Mouse (Mus musculus): ENCODE results near the gene Ugt1a2.

Ugt1a2 gene

GRCm38 (mm10) chr1:88258881-88259642, 58.7 kb downstream of the Ugt1a2 start:
- no peak for DNase-seq (ENCODE audit: low spot score)

DNA sequence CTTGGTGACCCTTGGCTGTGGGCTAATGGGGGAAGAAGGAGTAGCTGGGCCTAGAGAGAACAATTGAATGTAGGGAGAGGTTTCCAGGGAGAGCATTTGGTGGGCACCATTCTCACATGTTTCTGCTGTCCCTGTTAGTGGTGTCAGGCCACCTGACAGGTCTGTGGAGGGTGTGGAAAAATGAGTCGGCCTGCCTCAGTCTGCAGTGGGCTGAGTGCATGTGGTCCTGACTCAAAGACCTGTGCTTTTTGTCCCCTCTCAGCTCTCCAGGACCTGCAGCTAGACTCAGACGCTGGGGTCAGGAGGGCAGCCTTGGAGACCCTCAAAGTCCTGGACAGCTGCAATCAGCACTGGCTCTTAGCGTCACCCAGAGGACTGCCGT, 59.2 kb downstream of the Ugt1a2 start:
- DNase-seq (ENCODE audit: low spot score) = no peak

GRCm38 (mm10) chr1:88260114-88260513, 59.7 kb downstream of the Ugt1a2 start:
- no peak for DNase-seq (ENCODE audit: low spot score)

DNA sequence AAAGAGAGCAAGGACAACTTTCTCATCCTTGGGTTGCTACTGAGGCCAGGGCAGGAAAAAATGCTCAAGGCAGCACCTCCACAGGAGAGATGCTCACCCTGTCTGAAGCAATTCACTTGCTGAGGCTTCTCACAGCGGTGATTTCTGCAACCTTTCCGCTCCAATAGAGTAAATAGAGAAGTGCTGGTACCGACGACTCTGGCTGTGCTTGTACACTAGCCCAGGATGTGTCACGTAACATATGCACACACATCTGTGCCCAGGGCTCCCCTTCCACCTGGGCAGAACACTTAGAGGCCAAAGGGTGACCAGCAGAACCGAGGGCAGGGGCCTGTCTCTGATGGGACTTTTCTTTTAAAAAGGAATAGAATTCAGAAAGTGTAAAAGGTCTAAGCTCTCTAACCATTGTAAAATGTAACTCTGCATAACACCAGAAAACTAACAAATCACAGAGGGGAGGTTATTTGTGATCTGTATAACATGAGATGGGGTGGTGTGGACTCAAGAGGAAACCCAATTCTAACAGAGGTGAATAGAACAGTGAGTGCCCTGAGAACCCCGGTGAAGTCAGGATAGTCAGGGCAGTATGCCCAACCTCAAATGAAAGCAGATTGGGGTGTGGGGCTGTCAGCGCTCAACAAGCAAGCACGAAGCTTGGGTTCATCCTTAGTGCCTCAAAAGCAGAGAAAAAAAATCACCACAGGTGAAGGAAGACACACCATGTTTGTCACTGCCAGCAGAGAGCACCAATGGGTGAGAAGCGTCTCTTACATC, 60.4 kb downstream of the Ugt1a2 start:
- no peak for DNase-seq (ENCODE audit: low spot score)

DNA sequence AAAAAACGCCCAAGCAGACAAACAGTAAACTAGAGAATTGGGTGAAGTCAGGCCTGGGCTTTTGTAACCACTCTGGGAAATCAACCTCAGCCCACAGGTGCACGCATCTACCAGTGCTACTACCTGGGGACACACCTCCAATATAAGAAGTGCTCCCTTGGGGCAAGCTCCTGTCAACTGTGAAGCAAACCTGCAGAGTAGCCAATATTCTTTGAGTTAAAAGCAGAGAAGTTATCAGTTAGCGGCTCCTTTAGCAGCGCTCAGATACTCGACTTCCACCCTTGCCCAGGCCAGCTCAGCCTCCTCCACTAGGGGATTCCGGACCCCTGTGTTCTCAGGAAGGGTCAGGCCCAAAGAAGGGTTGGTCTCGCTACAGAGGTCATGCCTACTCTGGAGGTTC, 61.3 kb downstream of the Ugt1a2 start:
- DNase-seq (ENCODE audit: low spot score) = no peak

DNA sequence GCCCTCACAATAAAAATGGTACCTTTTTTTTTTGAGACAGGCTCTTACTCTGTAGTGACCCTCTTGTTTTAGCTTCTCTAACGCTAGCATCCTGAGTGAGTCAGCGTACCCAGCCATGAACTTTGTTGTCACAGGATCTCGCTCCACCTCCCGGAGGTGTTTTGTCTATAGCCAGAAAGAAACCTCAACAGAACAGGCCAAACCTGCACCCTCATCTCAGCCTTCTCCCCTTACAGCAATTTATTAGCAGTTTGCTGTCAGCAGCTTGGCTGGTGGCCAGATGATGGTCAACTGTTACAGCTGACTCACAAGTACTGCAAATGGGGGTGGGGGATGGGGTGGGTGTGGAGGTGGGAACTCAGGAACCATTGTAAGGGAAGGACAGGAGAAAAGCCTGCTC, 61.9 kb downstream of the Ugt1a2 start:
- DNase-seq (ENCODE audit: low spot score) = no peak

DNA sequence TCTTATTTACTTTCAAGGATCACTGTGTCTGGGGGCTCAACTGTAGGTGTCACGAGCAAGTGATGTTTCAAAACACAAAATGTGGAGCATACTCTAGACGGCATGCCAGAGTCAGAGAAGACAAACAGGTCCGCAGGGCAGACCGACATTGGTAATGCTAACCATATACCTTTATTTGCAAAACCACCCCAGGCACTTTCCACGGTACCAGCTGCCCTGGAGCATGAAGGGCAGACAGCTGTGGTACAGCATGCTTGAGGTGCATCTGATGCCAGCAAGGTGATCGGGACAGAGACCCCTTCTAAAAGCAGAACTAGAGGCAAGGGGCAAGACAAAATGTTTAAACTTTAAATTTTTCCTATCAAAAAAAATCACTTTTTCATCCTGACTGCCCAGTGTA, 62.6 kb downstream of the Ugt1a2 start:
- DNase-seq (ENCODE audit: low spot score) = no peak

- DNase-seq (ENCODE audit: low spot score) = no peak
Measured at GRCm38 (mm10) chr1:88263778-88264177, 63.4 kb downstream of the Ugt1a2 start.

GRCm38 (mm10) chr1:88264237-88264868, 64.0 kb downstream of the Ugt1a2 start:
- no peak for DNase-seq (ENCODE audit: low spot score)

DNA sequence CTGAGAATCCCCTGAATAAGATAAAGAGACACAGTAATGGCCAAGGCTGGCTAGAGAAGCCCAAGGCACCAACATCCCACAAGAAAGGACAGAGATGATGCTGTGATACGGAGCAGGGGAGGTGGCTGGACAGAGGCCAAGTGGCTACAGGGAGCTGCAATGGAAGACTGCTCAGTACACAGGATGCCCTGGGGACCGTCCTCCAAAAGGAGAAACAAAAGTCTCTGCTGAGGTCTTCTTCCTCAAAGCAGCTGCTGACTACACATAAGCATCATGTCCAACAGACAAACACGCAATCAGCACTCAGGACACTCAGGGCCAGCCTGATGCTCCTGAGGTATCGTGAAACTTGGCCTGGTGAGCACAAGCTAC, 64.5 kb downstream of the Ugt1a2 start:
- DNase-seq (ENCODE audit: low spot score) = no peak

DNA sequence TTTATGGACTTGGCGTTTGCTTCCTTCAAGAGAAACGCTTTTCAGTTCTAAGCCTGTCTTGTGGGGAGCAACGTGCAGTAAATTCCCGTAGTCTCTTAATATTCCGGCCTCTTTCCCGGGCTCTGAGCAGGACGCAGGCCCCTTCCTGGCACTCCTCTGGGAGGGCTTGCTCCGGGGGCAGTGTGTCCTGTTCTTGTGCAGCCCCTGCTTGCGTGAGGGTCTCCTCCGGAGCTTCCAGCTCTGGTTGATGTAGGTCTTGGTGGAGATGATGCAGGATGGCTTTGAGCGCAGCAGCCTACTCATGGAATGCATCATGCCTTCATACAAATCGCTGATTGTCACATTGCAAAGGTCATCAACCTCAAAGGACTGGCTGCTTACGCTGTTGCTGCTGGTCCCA, 65.7 kb downstream of the Ugt1a2 start:
- no peak for DNase-seq (ENCODE audit: low spot score)

- no peak for DNase-seq (ENCODE audit: low spot score)
Measured at GRCm38 (mm10) chr1:88267489-88267888, 67.1 kb downstream of the Ugt1a2 start.

GRCm38 (mm10) chr1:88268070-88268469, 67.7 kb downstream of the Ugt1a2 start:
- no peak for DNase-seq (ENCODE audit: low spot score)

Data from c-Kit-positive CD71-positive TER-119-positive erythroid progenitor cells, embryonic 14.5 days (primary cell).